Mouse (Mus musculus) cortical plate, adult 2 months (tissue): ENCODE measurements around the gene Car10.

ENCODE experiments used
- CTCF ChIP-seq: fragments of 200-500 bp; IDR thresholded peaks from 2 replicates; pipeline ENCODE4 v1.5.1; 2011; ENCODE audit warnings: mild to moderate bottlenecking, control low read depth, low read length; ENCODE audit not compliant: insufficient read depth; ENCODE audit errors: extremely low read depth
- POLR2A ChIP-seq: fragments of 200-500 bp; IDR thresholded peaks from 2 replicates; pipeline ENCODE4 v1.6.1; 2011; ENCODE audit warnings: mild to moderate bottlenecking, low read length, control low read depth; ENCODE audit not compliant: insufficient read depth; ENCODE audit errors: extremely low read depth

DNA sequence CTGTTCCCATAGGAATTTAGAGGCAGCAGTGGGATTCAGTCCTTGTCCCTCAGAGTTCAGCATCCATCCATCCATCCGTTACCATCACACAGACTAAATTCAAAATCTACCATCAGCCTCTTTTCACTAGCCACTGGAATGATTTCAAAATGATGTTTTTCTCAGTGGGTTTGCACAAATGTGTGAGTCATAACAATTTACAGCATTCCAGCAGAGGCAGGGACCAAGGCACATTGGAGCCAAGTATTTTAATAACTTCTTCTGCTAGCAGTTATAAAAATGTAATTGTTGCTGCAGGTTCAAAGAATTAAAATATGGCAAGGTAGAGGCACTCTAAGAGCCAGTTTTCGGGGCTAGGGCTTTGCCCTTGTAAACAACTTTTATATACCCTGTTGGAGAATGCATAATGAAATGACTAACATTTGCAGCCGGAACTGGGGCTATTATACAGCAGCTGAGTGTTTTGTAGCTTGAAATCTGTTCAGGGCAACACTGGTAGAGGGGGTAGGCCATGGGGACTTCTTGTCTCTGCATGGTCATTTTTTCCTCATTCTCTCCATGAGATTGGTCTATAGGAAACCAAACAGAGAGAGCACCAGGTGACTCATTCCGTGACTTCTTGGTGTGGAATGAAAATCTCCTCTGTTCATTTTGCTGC, 276.0 kb downstream of the Car10 start:
- TF ChIP-seq CTCF (no peak), POLR2A (no peak)
